Mouse (Mus musculus) spleen, adult 12 weeks (tissue): ENCODE measurements around the gene Rbfox1.

ENCODE experiments used
- DNase-seq: peaks from one replicate; pipeline ENCODE4 v3.0.0; 2022; ENCODE audit warnings: low spot score

Rbfox1 gene

GRCm38 (mm10) chr16:7374146-7374545 is 1489.0 kb downstream of the Rbfox1 start:
- DNase-seq, result no peak

GRCm38 (mm10) chr16:7374674-7375073 is 1489.5 kb downstream of the Rbfox1 start:
- no peak for DNase-seq

DNA sequence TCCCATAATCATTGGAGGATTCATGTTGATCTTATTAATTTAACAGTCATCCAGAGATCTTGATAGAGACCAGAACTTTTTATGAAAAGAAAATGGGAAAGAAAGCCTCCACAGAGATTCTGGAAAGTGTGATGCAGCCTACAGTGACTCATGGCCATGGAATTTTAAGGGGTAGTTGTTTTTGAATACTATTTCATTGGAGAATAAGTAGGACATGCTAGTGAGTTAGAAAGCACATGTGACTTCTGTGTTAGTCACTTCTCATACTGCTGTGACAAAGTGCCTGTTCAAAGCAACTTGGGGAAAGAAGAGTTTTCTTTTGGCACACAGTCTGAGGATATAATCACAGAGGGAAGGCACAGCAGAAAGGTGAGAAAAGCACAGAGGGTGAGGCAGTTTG is 1510.9 kb downstream of the Rbfox1 start:
- no peak for DNase-seq

- DNase-seq, result no peak
Measured at GRCm38 (mm10) chr16:7404766-7405492, 1519.8 kb downstream of the Rbfox1 start.

DNA sequence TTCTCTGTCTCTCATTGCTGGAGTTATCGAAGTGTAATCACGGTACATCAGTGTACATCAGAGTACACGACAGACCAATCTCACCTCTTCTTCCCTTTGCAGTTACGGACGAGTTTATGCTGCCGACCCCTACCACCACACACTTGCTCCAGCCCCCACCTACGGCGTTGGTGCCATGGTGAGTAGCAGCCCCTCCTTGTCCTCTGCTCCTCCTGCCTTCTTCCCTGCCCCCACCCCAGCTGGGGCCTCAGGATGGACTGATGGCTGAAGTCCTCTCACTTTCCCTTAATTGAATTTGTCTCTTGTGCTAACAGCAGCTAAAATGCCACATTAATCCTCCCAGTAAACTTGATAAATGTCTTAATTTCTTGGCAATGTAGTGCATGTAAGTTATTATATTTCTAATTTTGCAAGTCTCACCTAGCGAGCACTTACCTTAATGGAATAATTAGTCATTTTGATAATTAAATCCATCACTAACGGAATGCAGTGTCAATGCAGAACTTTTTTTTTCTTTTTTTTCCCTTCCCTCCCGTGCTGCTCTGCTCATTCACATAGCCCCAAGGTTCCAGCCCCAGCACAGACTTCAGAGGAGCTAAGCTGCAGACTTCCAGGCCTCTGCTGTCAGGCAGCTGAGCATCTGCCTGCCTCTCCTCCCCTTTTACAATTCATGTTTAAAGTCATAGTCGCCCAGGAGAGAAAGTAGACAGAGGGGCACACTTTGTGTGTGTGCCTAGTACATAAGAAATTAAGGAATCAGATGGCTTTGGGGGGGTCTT is 1522.9 kb downstream of the Rbfox1 start:
- DNase-seq, result no peak

DNA sequence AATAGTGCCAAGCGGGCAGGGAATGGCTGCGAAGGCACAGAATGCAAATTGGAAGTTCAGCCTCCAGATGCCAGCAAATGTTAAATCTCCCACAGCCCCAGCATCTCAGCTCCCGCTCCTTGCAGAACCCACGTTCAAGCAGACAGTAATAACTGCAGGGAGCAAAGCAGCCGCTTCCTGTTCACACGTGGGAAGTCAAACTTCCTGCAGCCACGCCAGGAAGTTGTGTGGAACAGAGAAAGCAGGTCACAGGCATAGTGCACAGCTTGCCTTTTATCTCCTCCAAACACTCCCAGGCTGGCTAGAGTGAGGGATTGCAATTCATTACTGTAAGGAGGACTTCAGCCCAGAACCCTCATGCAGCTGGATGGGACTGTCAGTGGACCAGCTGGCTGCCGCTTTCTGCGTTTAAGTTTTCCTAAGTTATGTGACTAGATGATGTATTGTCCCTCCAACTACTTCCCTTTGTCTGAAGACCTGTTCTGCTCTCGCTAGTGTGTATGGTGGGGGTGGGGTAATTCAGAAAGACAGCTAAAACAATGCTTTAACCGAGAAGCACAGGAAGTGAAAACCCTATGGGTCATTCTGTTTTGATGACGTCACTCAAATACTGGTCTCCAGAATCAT is 1534.6 kb downstream of the Rbfox1 start:
- no peak for DNase-seq

- no peak for DNase-seq
Measured at GRCm38 (mm10) chr16:7425386-7426089, 1540.4 kb downstream of the Rbfox1 start.

- DNase-seq, result no peak
Measured at GRCm38 (mm10) chr16:7433296-7433695, 1548.1 kb downstream of the Rbfox1 start.

DNA sequence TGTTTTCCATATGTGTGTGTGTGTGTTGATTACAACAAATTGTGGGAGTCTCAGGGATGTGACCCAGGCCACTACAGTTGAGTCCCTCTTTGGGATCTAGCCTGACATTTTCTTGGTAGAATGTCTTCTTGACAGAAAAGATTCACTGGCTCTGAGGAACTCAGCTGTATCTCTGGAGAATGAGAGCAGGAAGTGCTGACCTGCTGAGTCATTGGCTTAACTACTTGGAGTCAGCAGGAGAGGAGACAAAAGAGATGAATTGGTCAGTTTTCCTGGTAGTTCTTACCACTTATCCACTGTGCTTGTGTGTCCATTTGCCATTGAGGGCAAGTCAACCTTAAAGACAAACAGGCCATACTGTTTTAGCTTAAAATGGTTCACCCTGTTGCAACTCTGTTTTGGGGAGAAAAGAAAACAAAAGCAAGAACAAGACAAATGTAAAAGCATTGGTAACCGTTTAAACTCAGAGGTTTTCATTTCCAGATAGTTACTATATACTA is 1561.7 kb downstream of the Rbfox1 start:
- DNase-seq, result no peak

DNA sequence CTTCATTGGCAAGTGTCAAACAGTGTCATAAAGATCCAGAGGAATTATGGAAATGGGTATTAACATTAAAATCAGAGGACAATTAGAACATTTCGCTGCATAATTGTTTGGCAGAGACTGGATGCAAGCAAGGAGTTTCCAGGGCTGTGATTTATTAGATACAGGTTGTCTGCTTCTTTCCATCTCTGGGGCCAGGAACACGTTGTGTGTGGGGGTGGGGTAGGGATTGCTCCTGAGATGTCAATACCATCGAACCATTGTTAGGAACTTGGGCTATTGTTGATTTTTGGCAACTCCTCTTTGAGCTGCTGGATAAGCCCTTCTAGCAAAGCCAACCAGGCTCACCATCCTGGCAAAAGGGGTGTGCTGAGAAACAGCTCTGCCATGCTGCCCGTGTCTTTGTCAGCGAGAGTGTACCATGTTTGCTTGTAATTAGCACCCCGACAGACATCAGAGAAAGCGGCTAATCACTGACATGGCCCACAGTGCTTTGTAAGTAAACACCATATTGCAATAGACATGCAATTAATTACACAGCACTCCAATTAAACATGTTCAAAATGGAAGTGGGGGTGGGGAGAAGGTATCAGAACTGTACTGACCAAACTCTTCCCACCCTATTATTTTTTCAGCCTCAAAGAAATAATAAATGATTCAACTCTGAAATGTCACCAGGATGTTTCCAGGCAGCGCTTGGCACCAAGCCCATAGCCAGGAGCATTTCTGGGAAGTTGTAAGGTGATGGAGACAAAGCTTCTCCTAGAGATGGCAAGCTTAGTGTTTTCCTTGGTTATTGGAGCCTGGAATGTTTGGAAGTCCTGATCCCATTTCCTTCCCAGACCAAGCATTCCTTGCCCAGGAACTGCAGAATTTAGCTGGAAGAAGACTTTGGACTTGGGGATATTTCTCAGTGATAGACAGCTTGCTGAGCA is 1562.8 kb downstream of the Rbfox1 start:
- no peak for DNase-seq

- no peak for DNase-seq
Measured at GRCm38 (mm10) chr16:7451193-7451592, 1566.0 kb downstream of the Rbfox1 start.

- no peak for DNase-seq
Measured at GRCm38 (mm10) chr16:7457571-7457970, 1572.4 kb downstream of the Rbfox1 start.
